Mouse (Mus musculus): Measurements from ENCODE around the gene Slc16a13.
"Not testable (repeated sequence)": the region's sequence is repeated elsewhere in the genome, so short reads cannot be mapped to it uniquely, and the experiment has no call there.

The Slc16a13 gene

DNA sequence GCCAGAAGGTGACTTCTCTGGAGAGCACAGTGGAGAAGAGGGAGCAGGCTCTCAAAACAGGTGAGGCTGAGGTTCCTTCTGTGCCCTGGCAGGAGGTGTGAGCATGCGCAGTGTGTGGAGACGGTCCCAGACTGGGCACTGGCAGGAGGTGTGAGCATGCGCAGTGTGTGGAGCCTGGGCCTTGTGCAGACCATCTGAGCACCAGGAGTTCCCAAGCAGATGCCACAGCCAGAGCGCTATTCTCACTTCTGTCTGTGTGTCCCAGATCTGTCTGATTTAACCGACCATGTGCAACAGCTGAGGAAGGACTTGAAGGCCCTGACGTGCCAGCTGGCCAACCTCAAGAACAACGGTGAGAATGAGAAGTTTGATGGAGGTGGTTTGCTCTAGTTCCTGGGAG lies 51.4 kb downstream of the Slc16a13 start:
- DNase-seq, result not testable (repeated sequence)

DNA sequence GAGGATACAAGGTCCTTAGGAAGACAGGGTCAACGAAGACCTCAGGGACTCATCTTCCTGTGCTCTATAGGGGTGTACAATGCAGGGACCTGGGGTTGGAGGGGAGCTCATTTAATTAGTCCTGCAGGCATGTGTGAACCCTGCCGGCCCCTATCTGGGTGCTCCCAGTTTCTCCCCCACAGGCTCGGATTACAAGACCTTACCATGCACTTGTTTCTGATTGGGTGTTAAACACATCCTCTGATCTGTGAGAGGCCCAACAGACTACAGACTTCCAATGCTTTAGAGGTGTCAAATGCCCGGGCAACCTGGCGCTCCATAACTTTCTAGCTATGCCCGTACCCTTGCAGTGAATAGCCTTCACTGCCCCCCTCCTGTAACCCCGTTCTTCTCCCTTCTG lies 52.7 kb downstream of the Slc16a13 start:
- no peak for DNase-seq
